Mouse (Mus musculus) hindbrain, embryonic 16.5 days (tissue): ENCODE results near the gene Pacs1. TPM values are rescaled to one million over a fixed set of nuclear protein-coding genes. Genes with fewer than 3 reads are reported as not detected.
A peak's percentile ranks its signal among the peaks of the same experiment; 100 is the strongest.
"Not testable (repeated sequence)": the region's sequence is repeated elsewhere in the genome, so short reads cannot be mapped to it uniquely, and the experiment has no call there.

Experiments
- ATAC-seq: fragments of 200-750 bp; cut with Nextera tagmentation; 2 replicates; pipeline ENCODE4 v1.8.0; 2017; ENCODE audit warnings: moderate TSS enrichment, moderate library complexity
- H3K27ac ChIP-seq: fragments of 300-500 bp; sonication (generic); 2 replicates; pipeline ENCODE4 v1.5.1; 2014; ENCODE audit warnings: low read depth, mild to moderate bottlenecking, control low read depth, low read length, moderate library complexity
- H3K27me3 ChIP-seq: fragments of 300-500 bp; sonication (generic); replicated peaks from 2 replicates; pipeline ENCODE4 v1.6.1; 2014; ENCODE audit warnings: low read length; ENCODE audit not compliant: control insufficient read depth, insufficient read depth
- H3K36me3 ChIP-seq: fragments of 300-500 bp; sonication (generic); 2 replicates; pipeline ENCODE4 v1.6.1; 2014; ENCODE audit warnings: mild to moderate bottlenecking, low read length, moderate library complexity, mixed read lengths; ENCODE audit not compliant: control insufficient read depth, insufficient read depth
- H3K4me1 ChIP-seq: fragments of 300-500 bp; sonication (generic); 2 replicates; pipeline ENCODE4 v1.6.1; 2014; ENCODE audit warnings: low read depth, low read length; ENCODE audit not compliant: control insufficient read depth, insufficient read depth
- H3K4me2 ChIP-seq: fragments of 300-500 bp; sonication (generic); 2 replicates; pipeline ENCODE4 v1.6.1; 2014; ENCODE audit warnings: mild to moderate bottlenecking, low read length, control low read depth, moderate library complexity
- H3K4me3 ChIP-seq: fragments of 300-500 bp; sonication (generic); 2 replicates; pipeline ENCODE4 v1.5.1; 2014; ENCODE audit warnings: mild to moderate bottlenecking, low read length, control low read depth, moderate library complexity
- H3K9ac ChIP-seq: fragments of 300-500 bp; sonication (generic); 2 replicates; pipeline ENCODE4 v1.6.1; 2014; ENCODE audit warnings: low read depth, mild to moderate bottlenecking, control low read depth, low read length, moderate library complexity
- H3K9me3 ChIP-seq: fragments of 300-500 bp; sonication (generic); 2 replicates; pipeline ENCODE4 v1.6.1; 2014; ENCODE audit warnings: mild to moderate bottlenecking, low read length, moderate library complexity; ENCODE audit not compliant: control insufficient read depth
- WGBS: fragments of 180-500 bp; shearing (Covaris S2); extraction: QIAGEN DNeasy Blood & Tissue Kit; methylation state at CpG from one replicate; pipeline ENCODE4 v1.1.7; 2014; 5-methylcytosine and 5-hydroxymethylcytosine counted together
- polyA plus RNA-seq: library from polyadenylated mRNA; unstranded; fragments of >200 nt; fragmentation: Nextera tagmentation; extraction: Ambion mirVana; gene quantifications from 2 replicates; pipeline ENCODE4 v1.2.1, GENCODE M21; 2015

Pacs1 gene
- polyA plus RNA-seq, 1 experiment from 2014 or later: 47.6 TPM

DNA sequence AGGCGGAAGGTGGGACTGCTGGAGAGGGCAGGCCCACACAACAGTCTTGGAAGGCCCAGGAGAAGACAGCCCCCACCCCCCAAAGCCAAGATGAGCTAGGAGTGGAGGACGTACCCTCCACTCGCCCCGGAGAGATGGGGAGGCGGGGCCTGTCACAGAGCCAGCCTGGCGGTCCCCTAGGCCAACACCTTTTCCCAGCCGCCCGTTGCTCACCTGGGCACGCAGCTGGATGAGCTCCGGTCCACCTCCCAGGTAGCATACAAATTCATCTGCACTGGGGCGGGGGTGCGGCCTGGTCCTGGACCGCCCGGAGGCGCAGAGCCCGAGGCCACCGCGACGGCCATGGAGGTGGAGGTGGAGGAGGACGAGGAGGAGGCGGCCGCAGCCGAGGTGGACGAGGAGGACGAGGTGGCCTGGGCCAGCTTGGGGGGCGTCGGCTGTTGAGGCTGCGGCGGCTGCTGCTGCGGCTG lies 558 bp downstream of the Pacs1 start:
- H3K9me3 ChIP-seq: no peaks in the 10 kb centered on the region
- peak overlapping the region; percentile 83 for H3K4me2 ChIP-seq
- peak overlapping the region; percentile 96 for H3K9ac ChIP-seq
- peak overlapping the region; percentile 93 for H3K27ac ChIP-seq
- peak overlapping the region; percentile 99 for H3K4me3 ChIP-seq
- H3K36me3 ChIP-seq: peaks cover 15% of the 10 kb centered on the region
- peaks cover 22% of the 10 kb centered on the region for H3K4me1 ChIP-seq
- peak; percentile 64 for ATAC-seq
- WGBS: under 1% methylated on average over 28 of the region's 30 CpGs
- no peaks in the 10 kb centered on the region for H3K27me3 ChIP-seq

DNA sequence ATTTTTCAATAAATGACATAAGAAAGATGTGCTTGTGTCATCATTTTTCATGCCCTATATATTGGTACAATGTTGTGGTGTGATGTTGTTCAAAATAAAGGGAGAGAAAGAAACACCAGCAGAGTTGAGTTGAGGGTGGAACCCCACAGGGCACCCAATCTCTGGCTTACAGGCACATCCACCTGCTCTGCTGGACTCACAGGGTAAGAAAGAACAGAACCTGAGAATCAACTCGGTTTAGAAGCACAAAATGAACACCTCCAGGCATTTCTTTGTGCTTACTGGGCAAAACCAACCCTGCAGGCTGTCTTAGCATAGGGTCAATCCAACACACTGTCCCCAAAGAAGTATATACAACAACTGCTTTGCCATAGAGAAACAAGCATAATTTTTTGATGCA lies 1.5 kb downstream of the Pacs1 start:
- Histone ChIP-seq H3K4me3 (peak overlapping the region; percentile 99), H3K27ac (no peak overlapping the region), H3K9ac (no peak overlapping the region), H3K9me3 (no peaks in the 10 kb centered on the region), H3K36me3 (peaks cover 11% of the 10 kb centered on the region), H3K4me2 (peak overlapping the region; percentile 83), H3K4me1 (peaks cover 22% of the 10 kb centered on the region), H3K27me3 (no peaks in the 10 kb centered on the region)
- WGBS: 52% methylated on average over 1 of the region's 1 CpGs
- no peak for ATAC-seq

DNA sequence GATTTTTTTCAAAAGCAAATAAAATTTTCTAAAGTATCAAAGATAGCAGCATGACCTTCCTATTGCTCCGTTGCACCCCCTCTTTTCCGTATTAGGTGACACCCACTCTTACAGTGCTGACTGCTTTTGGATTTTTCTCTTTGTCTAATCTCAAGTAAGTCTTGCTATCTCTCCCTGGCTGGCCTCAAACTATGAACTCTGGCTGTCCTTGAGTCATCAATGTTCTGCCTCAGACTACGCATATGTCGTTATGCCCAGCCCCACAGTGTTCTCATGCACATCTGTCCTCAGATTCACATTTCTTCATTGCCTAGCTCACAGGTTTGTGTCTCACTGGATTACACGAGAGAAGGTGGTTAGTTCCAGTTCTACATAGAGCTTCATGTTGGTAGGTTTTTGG lies 3.5 kb downstream of the Pacs1 start:
- Histone ChIP-seq H3K4me3 (no peak overlapping the region), H3K4me1 (peaks cover 22% of the 10 kb centered on the region), H3K9me3 (no peaks in the 10 kb centered on the region), H3K27ac (no peak overlapping the region), H3K4me2 (no peak overlapping the region), H3K27me3 (no peaks in the 10 kb centered on the region), H3K9ac (no peak overlapping the region), H3K36me3 (peaks cover 3% of the 10 kb centered on the region; the same call in 1 of the 2 replicates)
- ATAC-seq: no peak
- 86% methylated on average over 5 of the region's 5 CpGs for WGBS

DNA sequence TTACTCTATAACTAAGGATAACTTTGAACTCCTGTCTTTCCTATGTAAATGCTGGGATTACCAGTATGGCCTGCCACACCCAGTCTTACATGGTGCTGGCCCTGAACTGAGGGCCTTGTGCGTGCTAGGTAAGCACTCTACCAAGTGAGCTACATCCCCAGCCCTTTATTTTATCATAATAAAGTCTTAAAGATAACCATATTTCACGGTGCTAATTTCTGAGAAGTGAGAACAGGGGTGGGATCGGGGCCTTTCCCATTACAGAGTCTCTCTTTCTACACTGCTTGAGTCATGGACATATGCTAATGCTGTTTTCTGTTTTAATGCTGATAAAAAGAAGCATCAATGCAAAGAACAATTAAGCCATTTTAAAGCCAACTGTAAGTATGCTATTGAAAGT lies 4.0 kb downstream of the Pacs1 start:
- Histone ChIP-seq H3K36me3 (no peaks in the 10 kb centered on the region), H3K4me2 (no peak overlapping the region), H3K4me1 (peaks cover 22% of the 10 kb centered on the region), H3K9ac (no peak overlapping the region), H3K9me3 (no peaks in the 10 kb centered on the region), H3K4me3 (no peak overlapping the region), H3K27me3 (no peaks in the 10 kb centered on the region), H3K27ac (no peak overlapping the region)
- WGBS: 87% methylated on average over 3 of the region's 3 CpGs
- no peak for ATAC-seq

DNA sequence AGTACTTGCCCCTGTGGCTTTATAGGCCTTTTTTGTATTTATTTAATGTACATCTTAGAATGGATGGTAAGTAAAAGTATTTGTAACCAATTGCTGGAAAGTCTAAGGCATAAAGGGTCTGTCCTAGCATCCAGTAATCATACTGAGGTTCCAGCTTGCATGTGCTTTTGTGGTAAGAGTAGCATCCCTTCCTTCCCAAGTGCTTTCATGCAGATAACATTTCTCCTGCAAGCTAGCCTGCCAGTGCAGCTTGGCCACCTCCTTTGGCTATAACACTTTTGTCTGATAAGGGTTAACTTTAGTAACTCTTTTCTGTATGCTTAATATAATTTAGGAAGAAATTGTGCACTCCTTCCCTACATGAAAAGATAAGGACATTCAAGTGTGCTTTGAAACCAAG lies 4.9 kb downstream of the Pacs1 start:
- no peak overlapping the region for H3K4me2 ChIP-seq
- H3K27ac ChIP-seq: no peak overlapping the region
- no peak overlapping the region for H3K9ac ChIP-seq
- no peak for ATAC-seq
- no peaks in the 10 kb centered on the region for H3K27me3 ChIP-seq
- no peaks in the 10 kb centered on the region for H3K9me3 ChIP-seq
- H3K4me3 ChIP-seq: no peak overlapping the region
- no peaks in the 10 kb centered on the region for H3K36me3 ChIP-seq
- H3K4me1 ChIP-seq: peaks cover 22% of the 10 kb centered on the region

DNA sequence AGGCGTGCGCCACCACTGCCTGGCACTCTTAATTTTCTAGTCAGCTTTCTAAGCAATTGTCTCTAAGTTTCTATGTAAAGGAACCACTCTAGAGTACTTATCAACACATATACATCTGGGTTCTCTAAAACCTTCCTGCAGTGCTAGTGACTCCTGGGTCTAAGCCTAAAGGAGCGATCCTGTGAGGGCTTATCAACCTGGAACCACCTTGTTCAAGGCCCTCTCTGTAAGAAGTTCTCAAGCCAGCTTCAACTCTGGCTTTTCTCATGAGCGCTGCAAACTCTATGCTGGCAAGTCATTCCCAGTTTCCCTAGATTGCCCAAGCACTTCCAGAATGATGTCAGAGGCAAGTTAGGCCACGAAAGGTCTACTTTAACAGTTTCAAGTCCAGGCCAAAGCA lies 5.9 kb downstream of the Pacs1 start:
- H3K27me3 ChIP-seq: no peaks in the 10 kb centered on the region
- H3K9ac ChIP-seq: no peak overlapping the region
- no peaks in the 10 kb centered on the region for H3K9me3 ChIP-seq
- no peak for ATAC-seq
- H3K4me2 ChIP-seq: no peak overlapping the region
- no peak overlapping the region for H3K4me3 ChIP-seq
- no peaks in the 10 kb centered on the region for H3K36me3 ChIP-seq
- peaks cover 21% of the 10 kb centered on the region for H3K4me1 ChIP-seq
- WGBS: 94% methylated on average over 5 of the region's 5 CpGs
- no peak overlapping the region for H3K27ac ChIP-seq

DNA sequence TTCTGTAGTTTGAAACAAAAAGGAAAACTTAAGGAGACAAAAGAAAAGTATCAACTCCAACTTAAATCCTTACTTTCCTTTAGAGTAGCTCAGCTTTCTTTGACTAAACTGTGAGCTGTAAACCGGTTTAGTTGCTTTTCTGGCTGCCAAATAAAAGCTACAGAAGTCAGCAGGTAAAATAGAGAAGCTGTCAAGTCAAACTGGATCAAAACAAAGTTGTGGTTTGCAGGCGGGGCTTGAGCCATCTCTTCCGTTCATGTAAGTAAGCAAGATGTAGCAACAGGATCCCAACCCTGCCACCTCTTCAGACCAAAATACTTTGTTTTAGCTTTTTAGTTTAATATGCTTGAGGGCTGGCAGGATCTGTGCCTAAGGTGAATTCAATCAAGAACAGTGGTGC lies 15.8 kb downstream of the Pacs1 start:
- Histone ChIP-seq H3K36me3 (no peaks in the 10 kb centered on the region), H3K27ac (no peak overlapping the region), H3K9me3 (no peaks in the 10 kb centered on the region), H3K9ac (no peak overlapping the region), H3K4me3 (no peak overlapping the region), H3K4me1 (no peaks in the 10 kb centered on the region), H3K27me3 (no peaks in the 10 kb centered on the region), H3K4me2 (no peak overlapping the region)
- ATAC-seq: no peak
- 61% methylated on average over 3 of the region's 3 CpGs for WGBS

DNA sequence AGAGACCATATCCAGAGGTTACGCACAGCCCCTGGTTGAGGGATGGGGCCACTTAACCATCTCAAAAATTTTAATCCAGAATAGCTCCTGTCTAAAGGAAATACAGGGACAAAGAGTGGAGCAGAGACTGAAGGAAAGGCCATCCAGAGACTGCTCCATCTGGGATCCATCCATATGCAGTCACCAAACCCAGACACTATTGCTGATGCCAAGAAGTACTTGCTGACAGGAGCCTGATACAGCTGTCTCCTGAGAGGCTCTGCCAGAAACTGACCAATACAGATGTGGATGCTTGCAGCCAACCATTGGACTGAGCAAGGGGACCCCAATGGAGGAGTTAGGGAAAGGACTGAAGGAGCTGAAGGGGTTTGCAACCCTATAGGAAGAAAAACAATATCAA lies 35.9 kb downstream of the Pacs1 start:
- H3K4me2 ChIP-seq, H3K4me3 ChIP-seq, H3K36me3 ChIP-seq, H3K27ac ChIP-seq, H3K27me3 ChIP-seq, H3K9me3 ChIP-seq, ATAC-seq, H3K4me1 ChIP-seq, H3K9ac ChIP-seq: not testable (repeated sequence)
- 100% methylated on average over 1 of the region's 1 CpGs for WGBS

DNA sequence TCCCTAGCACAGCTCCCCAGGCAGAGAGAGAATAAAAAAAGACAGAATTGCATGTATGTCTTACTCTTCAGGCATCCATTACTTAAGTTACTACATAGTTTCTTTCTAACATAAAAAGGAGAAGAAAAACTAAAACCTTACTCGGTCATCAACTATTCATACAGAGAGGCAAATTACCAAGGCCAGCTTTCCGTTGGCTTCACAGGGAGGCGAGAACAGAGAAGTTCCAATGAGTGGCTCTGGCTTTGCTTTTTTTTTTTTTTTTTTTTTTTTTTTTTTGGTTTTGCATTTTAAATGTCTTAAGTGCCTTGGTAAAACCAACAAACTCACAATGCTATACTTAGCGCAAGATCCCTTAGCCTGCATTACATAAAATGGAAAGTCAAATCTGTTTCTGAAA lies 40.2 kb downstream of the Pacs1 start:
- H3K9me3 ChIP-seq: no peaks in the 10 kb centered on the region
- no peak overlapping the region for H3K9ac ChIP-seq
- no peaks in the 10 kb centered on the region for H3K36me3 ChIP-seq
- WGBS: 89% methylated on average over 4 of the region's 4 CpGs
- H3K4me2 ChIP-seq: no peak overlapping the region
- no peaks in the 10 kb centered on the region for H3K4me1 ChIP-seq
- no peak for ATAC-seq
- no peak overlapping the region for H3K27ac ChIP-seq
- no peak overlapping the region for H3K4me3 ChIP-seq
- H3K27me3 ChIP-seq: no peaks in the 10 kb centered on the region

DNA sequence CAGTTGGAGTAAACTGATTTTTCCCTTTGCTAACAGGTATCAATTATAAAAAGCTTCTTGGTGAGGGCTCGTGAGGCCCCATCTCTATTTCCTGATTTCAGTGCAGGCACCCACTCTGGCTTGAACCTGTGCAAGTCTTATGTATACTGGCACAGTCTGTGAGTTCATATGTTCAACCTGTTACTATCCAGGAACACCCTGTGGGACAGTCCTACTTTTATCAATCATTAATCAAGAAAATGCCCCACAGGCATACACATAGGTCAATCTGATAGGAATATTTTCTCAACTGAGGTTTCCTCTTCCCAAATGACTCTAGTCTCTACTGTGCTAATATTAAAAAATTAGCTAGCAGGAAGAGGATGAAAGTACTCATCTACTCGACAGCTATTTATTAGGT lies 42.8 kb downstream of the Pacs1 start:
- no peak overlapping the region for H3K9ac ChIP-seq
- no peak overlapping the region for H3K4me3 ChIP-seq
- H3K27me3 ChIP-seq: no peaks in the 10 kb centered on the region
- 77% methylated on average over 2 of the region's 2 CpGs for WGBS
- no peaks in the 10 kb centered on the region for H3K9me3 ChIP-seq
- H3K27ac ChIP-seq: no peak overlapping the region
- no peak for ATAC-seq
- H3K4me2 ChIP-seq: no peak overlapping the region
- no peaks in the 10 kb centered on the region for H3K4me1 ChIP-seq
- H3K36me3 ChIP-seq: no peaks in the 10 kb centered on the region
